Mouse (Mus musculus): ENCODE measurements at regions not wholly inside any gene's neighbourhood (a gene's known extent, or its start where the extent isn't known, plus 50 kb on each side); places are given as distances from the start of the nearest gene placed in this dataset.

DNA sequence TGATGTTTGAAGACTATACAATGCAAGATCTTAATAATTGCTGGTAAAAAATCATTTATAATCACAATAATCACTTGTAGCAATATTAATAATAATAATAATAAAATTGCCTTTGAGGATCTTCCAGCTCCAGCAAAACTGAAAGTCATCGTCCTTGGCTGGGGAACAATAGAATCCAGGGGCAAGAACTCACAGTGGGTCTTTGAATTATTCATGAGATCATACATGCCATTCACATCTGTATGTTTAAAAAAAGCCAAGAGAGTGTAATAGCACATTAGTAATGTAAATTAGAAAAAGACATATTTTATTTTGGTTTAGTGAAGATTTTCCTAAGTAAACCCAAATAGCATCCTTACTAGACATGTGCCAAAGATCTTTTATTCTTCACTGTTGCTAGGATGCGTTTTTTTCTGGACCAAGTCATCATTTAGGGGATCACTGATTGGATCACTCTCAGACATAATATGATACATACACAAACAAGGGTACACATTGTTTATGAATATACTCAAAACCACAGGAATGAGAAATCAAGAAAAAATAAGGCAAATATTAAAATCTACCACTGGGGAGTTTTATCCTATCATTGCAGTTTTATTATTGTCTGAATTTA lies 392.3 kb downstream of the Atp6ap1l start:
- TF ChIP-seq POLR2A (IDR thresholded peaks at IDR 0.05; ENCODE audit: borderline replicate concordance, extremely low read depth, insufficient read depth, insufficient read length, poor library complexity, severe bottlenecking): no peak
- no peak for TF ChIP-seq CTCF (IDR thresholded peaks at IDR 0.05; ENCODE audit: borderline replicate concordance, extremely low read depth, insufficient read depth, insufficient read length)

Measured in brain, embryonic 14.5 days (tissue).